Mouse (Mus musculus) heart, adult 2 months (tissue): ENCODE data around the gene Izumo2.

Source experiments
- CTCF ChIP-seq: fragments of 200-600 bp; IDR thresholded peaks from 2 replicates; pipeline ENCODE4 v1.8.1; 2022; ENCODE audit warnings: antibody characterized with exemption, mild to moderate bottlenecking, moderate library complexity
- EP300 ChIP-seq: fragments of 200-500 bp; IDR thresholded peaks from 2 replicates; pipeline ENCODE4 v1.6.1; 2011; ENCODE audit warnings: low read depth, low read length, control low read depth; ENCODE audit not compliant: insufficient read depth
- POLR2A ChIP-seq: fragments of 200-500 bp; IDR thresholded peaks from 2 replicates; pipeline ENCODE4 v1.6.1; 2011; ENCODE audit warnings: mild to moderate bottlenecking, low read depth, low read length, control low read depth; ENCODE audit not compliant: insufficient read depth

DNA sequence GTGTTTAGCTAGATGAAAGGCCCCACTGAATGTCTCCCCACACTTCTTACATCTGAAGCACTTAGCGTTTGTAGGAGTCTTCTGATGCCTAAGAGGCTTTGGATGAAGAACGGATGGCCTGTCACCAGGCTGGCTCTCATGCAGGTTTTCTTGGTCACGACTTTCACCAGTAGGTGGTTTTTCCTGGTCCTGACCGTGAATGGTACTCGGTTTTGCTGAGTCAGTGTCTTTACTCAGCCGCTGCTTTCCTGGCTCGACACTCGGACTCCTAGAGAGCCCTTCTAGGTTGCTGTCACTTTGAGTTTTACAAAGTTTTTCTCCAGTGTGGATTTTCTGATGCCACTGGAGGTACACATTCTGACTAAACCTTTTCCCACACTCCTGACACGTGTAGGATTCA, 25.2 kb downstream of the Izumo2 start:
- TF ChIP-seq CTCF (no peak), POLR2A (no peak), EP300 (no peak)
